Mouse (Mus musculus) stomach, embryonic 14.5 days (tissue): ENCODE measurements around the gene Man2b1. TPM values are rescaled to one million over a fixed set of nuclear protein-coding genes. Genes with fewer than 3 reads are reported as not detected.

Experiments used
- ATAC-seq: fragments of 200-750 bp; cut with Nextera tagmentation; 2 replicates; pipeline ENCODE4 v1.8.0; 2017; ENCODE audit warnings: low read depth, moderate TSS enrichment; ENCODE audit not compliant: insufficient number of reproducible peaks, insufficient read depth, low FRiP score
- H3K27ac ChIP-seq: fragments of 300-500 bp; sonication (generic); 2 replicates; pipeline ENCODE4 v1.5.1; 2014; ENCODE audit warnings: mild to moderate bottlenecking, low read length, moderate library complexity, mixed read lengths
- H3K27me3 ChIP-seq: fragments of 300-500 bp; sonication (generic); 2 replicates; pipeline ENCODE4 v1.6.1; 2014; ENCODE audit warnings: low read length, control low read depth, mixed read lengths; ENCODE audit not compliant: control insufficient read depth, insufficient read depth
- H3K36me3 ChIP-seq: fragments of 300-500 bp; sonication (generic); 2 replicates; pipeline ENCODE4 v1.6.1; 2014; ENCODE audit warnings: mild to moderate bottlenecking, control low read depth, low read length, moderate library complexity, mixed read lengths; ENCODE audit not compliant: control insufficient read depth, insufficient read depth
- H3K4me1 ChIP-seq: fragments of 300-500 bp; sonication (generic); 2 replicates; pipeline ENCODE4 v1.6.1; 2014; ENCODE audit warnings: low read length, control low read depth, mixed read lengths; ENCODE audit not compliant: control insufficient read depth, insufficient read depth
- H3K4me2 ChIP-seq: fragments of 300-500 bp; sonication (generic); replicated peaks from 2 replicates; pipeline ENCODE4 v1.6.1; 2014; ENCODE audit warnings: low read depth, low read length, control low read depth
- H3K4me3 ChIP-seq: fragments of 300-500 bp; sonication (generic); 2 replicates; pipeline ENCODE4 v1.5.1; 2014; ENCODE audit warnings: low read depth, low read length, control low read depth
- H3K9ac ChIP-seq: fragments of 300-500 bp; sonication (generic); replicated peaks from 2 replicates; pipeline ENCODE4 v1.6.1; 2014; ENCODE audit warnings: low read depth, mild to moderate bottlenecking, control low read depth, low read length, moderate library complexity, mixed read lengths
- H3K9me3 ChIP-seq: fragments of 300-500 bp; sonication (generic); 2 replicates; pipeline ENCODE4 v1.6.1; 2016; ENCODE audit warnings: low read depth, low read length, control low read depth; ENCODE audit not compliant: control insufficient read depth
- WGBS: fragments of 180-500 bp; shearing (Covaris S2); extraction: QIAGEN DNeasy Blood & Tissue Kit; methylation state at CpG from one replicate; pipeline ENCODE4 v1.1.7; 2014; 5-methylcytosine and 5-hydroxymethylcytosine counted together
- polyA plus RNA-seq: library from polyadenylated mRNA; unstranded; fragments of >200 nt; fragmentation: Nextera tagmentation; extraction: Ambion mirVana; gene quantifications from 2 replicates; pipeline ENCODE4 v1.2.1, GENCODE M21; 2014

Gene Man2b1
- polyA plus RNA-seq, 1 experiment from 2014 or later: 41.5 TPM

DNA sequence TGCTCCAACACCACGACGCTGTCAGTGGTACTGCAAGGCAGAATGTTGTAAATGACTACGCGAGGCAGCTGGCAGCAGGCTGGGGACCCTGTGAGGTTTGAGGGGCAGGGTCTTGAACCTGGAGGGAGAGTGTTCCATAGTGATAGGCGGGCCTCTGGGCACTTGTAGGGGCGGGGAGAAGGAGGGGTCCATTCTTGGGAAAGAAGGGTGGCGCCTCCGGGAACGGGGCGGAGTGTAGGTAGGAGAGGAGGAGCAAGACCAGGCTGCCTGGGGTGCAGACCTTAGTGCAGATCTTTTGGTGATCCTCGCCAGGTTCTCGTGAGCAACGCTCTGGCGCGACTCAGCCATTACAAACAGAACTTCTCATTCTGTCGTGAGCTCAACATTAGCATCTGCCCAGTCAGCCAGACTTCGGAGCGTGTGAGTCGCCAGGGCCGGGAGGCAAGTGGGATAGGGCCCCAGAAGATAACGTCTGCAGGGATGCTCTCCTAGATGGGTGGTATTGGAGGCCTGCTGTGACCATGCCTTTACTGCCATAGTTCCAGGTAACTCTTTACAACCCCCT is 8.5 kb downstream of the Man2b1 start:
- H3K36me3 ChIP-seq: peaks cover 24% of the 10 kb centered on the region
- no peaks in the 10 kb centered on the region for H3K4me1 ChIP-seq
- H3K27me3 ChIP-seq: no peaks in the 10 kb centered on the region
- no peak overlapping the region for H3K4me3 ChIP-seq
- H3K9me3 ChIP-seq: no peaks in the 10 kb centered on the region
- no peak overlapping the region for H3K27ac ChIP-seq
- H3K9ac ChIP-seq: no peak overlapping the region
- 44% methylated on average over 21 of the region's 21 CpGs for WGBS
- ATAC-seq: no peak
- H3K4me2 ChIP-seq: no peak overlapping the region

DNA sequence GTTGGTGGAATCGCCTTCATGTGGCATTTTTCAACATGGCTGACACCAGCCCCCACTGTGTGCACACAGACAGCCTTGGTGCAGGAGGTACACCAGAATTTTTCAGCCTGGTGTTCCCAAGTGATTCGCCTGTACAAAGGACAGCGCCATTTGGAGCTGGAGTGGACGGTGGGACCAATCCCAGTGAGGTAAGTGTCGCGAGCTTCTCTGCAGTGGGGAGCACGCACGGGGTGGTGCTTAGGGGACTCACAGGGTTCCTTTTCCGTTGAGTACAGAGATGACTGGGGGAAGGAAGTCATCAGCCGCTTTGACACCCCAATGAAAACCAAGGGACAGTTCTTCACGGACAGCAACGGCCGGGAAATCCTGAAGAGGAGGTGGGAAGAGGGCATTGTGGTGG is 12.0 kb downstream of the Man2b1 start:
- H3K9ac ChIP-seq: no peak overlapping the region
- no peak overlapping the region for H3K4me2 ChIP-seq
- WGBS: 94% methylated on average over 13 of the region's 13 CpGs
- H3K4me1 ChIP-seq: no peaks in the 10 kb centered on the region
- no peak overlapping the region for H3K4me3 ChIP-seq
- H3K27ac ChIP-seq: no peak overlapping the region
- no peak for ATAC-seq
- H3K36me3 ChIP-seq: peaks cover 26% of the 10 kb centered on the region
- no peaks in the 10 kb centered on the region for H3K9me3 ChIP-seq
- no peaks in the 10 kb centered on the region for H3K27me3 ChIP-seq

DNA sequence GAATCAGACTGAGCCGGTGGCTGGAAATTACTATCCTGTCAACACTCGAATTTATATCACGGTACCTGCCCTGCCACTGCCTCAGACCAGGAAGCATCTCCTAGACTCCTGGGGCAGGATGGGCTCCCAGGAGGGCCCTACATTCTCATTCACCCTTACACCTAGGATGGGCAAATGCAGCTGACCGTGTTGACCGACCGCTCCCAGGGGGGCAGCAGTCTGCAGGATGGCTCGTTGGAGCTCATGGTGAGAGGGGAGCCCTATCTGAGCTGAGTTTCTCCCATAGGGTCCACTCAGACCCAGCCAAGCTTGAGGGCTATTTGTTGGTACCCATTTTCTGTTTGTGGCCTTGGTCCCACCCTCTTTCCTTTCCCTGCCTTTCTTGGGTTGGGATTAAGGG is 12.5 kb downstream of the Man2b1 start:
- H3K4me1 ChIP-seq: no peaks in the 10 kb centered on the region
- no peak overlapping the region for H3K27ac ChIP-seq
- 89% methylated on average over 7 of the region's 7 CpGs for WGBS
- H3K9ac ChIP-seq: no peak overlapping the region
- no peak overlapping the region for H3K4me3 ChIP-seq
- no peaks in the 10 kb centered on the region for H3K27me3 ChIP-seq
- H3K9me3 ChIP-seq: no peaks in the 10 kb centered on the region
- no peak overlapping the region for H3K4me2 ChIP-seq
- peaks cover 26% of the 10 kb centered on the region for H3K36me3 ChIP-seq
- no peak for ATAC-seq

DNA sequence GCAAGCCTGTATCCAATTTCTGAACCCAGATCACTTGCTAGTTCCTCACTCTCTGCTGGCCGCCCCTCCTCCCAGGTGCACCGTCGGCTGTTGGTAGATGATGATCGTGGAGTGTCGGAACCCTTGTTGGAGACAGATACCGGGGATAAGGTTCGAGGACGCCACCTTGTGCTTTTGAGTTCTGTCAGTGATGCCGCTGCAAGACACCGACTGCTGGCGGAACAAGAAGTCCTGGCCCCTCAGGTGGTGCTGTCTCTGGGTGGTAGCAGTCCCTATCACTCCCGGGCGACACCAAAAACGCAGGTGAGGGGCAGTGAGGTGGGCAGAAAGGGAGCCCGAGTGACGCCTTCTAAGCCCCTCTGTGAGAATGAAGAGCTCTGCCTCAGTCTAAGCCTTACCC is 13.1 kb downstream of the Man2b1 start:
- no peaks in the 10 kb centered on the region for H3K4me1 ChIP-seq
- H3K36me3 ChIP-seq: peaks cover 26% of the 10 kb centered on the region
- H3K4me2 ChIP-seq: no peak overlapping the region
- H3K4me3 ChIP-seq: no peak overlapping the region
- no peak overlapping the region for H3K27ac ChIP-seq
- no peaks in the 10 kb centered on the region for H3K9me3 ChIP-seq
- no peak for ATAC-seq
- H3K9ac ChIP-seq: no peak overlapping the region
- H3K27me3 ChIP-seq: no peaks in the 10 kb centered on the region
- 93% methylated on average over 16 of the region's 16 CpGs for WGBS

DNA sequence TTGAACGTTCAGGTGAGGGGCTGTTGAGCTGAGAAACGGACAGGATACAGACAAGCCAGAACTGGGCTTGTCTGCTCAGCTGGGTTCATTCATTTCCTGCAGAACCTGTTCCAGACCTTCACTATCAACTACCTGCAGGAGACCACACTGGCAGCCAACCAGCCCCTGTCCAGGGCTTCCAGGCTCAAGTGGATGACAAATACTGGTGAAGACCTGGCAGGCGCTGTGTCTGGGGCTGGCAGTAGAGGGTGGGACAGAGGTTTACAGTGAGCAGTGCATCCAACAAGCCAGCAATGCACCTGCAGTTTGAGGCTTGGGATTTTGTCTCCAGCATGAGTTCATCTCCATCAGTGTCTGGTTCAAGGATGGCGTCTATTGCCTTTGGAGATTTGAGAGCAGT is 13.8 kb downstream of the Man2b1 start:
- Histone ChIP-seq H3K4me1 (no peaks in the 10 kb centered on the region), H3K9me3 (no peaks in the 10 kb centered on the region), H3K4me2 (no peak overlapping the region), H3K27me3 (no peaks in the 10 kb centered on the region), H3K4me3 (no peak overlapping the region), H3K27ac (no peak overlapping the region), H3K9ac (no peak overlapping the region), H3K36me3 (peaks cover 26% of the 10 kb centered on the region)
- no peak for ATAC-seq
- WGBS: 87% methylated on average over 4 of the region's 4 CpGs

- 88% methylated on average over 4 of the region's 4 CpGs for WGBS
- Histone ChIP-seq H3K9me3 (no peaks in the 10 kb centered on the region), H3K27ac (no peak overlapping the region)
Measured at GRCm38 (mm10) chr8:85100076-85100665, 17.1 kb downstream of the Man2b1 start.

DNA sequence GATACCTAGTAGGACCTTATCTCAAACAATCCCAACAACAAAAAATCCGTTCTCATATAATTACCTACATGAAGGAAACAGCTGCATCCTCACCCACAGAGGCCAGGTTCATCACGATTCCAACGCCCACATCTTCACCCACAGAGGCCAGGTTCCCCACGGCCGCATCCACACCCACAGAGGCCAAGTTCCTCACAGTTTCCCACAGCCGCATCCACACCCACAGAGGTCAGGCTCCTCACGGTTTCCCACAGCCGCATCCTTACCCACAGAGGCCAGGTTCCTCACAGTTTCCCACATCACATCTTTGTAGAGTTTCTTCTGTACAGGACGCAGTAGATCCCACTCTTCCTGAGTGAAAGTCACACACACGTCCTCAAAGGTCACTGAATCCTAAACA is 30.2 kb downstream of the Man2b1 start:
- no peaks in the 10 kb centered on the region for H3K4me1 ChIP-seq
- H3K4me3 ChIP-seq: no peak overlapping the region
- no peak overlapping the region for H3K4me2 ChIP-seq
- H3K36me3 ChIP-seq: peaks cover 17% of the 10 kb centered on the region
- 91% methylated on average over 10 of the region's 10 CpGs for WGBS
- no peak overlapping the region for H3K27ac ChIP-seq
- H3K9me3 ChIP-seq: no peaks in the 10 kb centered on the region
- ATAC-seq: no peak
- no peaks in the 10 kb centered on the region for H3K27me3 ChIP-seq
- no peak overlapping the region for H3K9ac ChIP-seq

More at GRCm38 (mm10) chr8:85100076-85100665, 17.1 kb downstream of the Man2b1 start:
- H3K4me1 ChIP-seq: no peaks in the 10 kb centered on the region
- H3K9ac ChIP-seq: no peak overlapping the region
- no peak overlapping the region for H3K4me2 ChIP-seq
- no peak for ATAC-seq
- H3K4me3 ChIP-seq: no peak overlapping the region
- H3K36me3 ChIP-seq: peaks cover 22% of the 10 kb centered on the region
- H3K27me3 ChIP-seq: no peaks in the 10 kb centered on the region

DNA sequence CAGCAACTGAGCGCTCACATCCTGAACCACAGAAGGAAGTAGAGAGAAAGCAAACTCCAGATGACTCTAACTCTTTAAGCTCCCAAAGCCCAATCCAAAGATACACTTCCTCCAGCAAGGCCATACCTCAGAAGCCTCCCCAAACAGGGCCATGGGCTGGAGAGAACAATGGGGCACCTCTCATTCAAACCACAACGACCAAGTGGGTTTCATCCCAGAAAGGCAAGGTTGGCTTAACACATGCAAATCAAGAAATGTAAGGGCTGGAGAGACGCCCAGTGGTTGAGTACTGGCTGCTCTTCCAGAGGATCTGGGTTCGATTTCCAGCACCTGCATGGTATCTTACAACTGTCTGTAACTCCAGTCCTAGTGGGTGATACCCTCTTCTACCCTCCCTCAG is 32.4 kb downstream of the Man2b1 start:
- Histone ChIP-seq H3K9ac (no peak overlapping the region), H3K27ac (no peak overlapping the region), H3K4me2 (no peak overlapping the region), H3K9me3 (no peaks in the 10 kb centered on the region), H3K4me3 (no peak overlapping the region), H3K27me3 (no peaks in the 10 kb centered on the region), H3K36me3 (peaks cover 8% of the 10 kb centered on the region; the same call in 1 of the 2 replicates), H3K4me1 (no peaks in the 10 kb centered on the region)
- WGBS: 76% methylated on average over 4 of the region's 4 CpGs
- ATAC-seq: no peak

GRCm38 (mm10) chr8:85116984-85117383 is 33.9 kb downstream of the Man2b1 start:
- no peaks in the 10 kb centered on the region for H3K9me3 ChIP-seq
- no peak overlapping the region for H3K9ac ChIP-seq
- H3K27me3 ChIP-seq: no peaks in the 10 kb centered on the region
- no peaks in the 10 kb centered on the region for H3K4me1 ChIP-seq
- H3K4me2 ChIP-seq: no peak overlapping the region
- no peaks in the 10 kb centered on the region for H3K36me3 ChIP-seq
- WGBS: 61% methylated on average over 7 of the region's 7 CpGs
- no peak for ATAC-seq
- H3K4me3 ChIP-seq: no peak overlapping the region
- H3K27ac ChIP-seq: no peak overlapping the region
